Mouse (Mus musculus): ENCODE data around the gene Sugct. TPM values are rescaled to one million over a fixed set of nuclear protein-coding genes. Genes with fewer than 3 reads are reported as not detected.
"Not testable (repeated sequence)": the region's sequence is repeated elsewhere in the genome, so short reads cannot be mapped to it uniquely, and the experiment has no call there.

Gene Sugct
- total RNA-seq, 2 experiments from 2014 or later = 1.1 to 1.7 TPM

GRCm38 (mm10) chr13:16915697-16916096 lies 779.7 kb downstream of the Sugct start:
- DNase-seq (ENCODE audit: low spot score in 2 of 2) = no peak

GRCm38 (mm10) chr13:16912214-16912613 lies 783.1 kb downstream of the Sugct start:
- DNase-seq (ENCODE audit: low spot score in 2 of 2) = no peak

- DNase-seq (ENCODE audit: low spot score in 2 of 2) = no peak
These were observed 788.4 kb downstream of the Sugct start for GRCm38 (mm10) chr13:16906974-16907373.

- DNase-seq (ENCODE audit: low spot score in 2 of 2) = no peak
These were observed 793.9 kb downstream of the Sugct start for GRCm38 (mm10) chr13:16901424-16901823.

- no peak for DNase-seq (ENCODE audit: low spot score in 2 of 2)
These were observed 797.1 kb downstream of the Sugct start for GRCm38 (mm10) chr13:16898084-16898792.

- no peak for DNase-seq (ENCODE audit: low spot score in 2 of 2)
These were observed 817.3 kb downstream of the Sugct start for GRCm38 (mm10) chr13:16878056-16878455.

- no peak for DNase-seq (ENCODE audit: low spot score in 2 of 2)
These were observed 835.4 kb downstream of the Sugct start for GRCm38 (mm10) chr13:16859986-16860385.

GRCm38 (mm10) chr13:16847236-16847635 lies 848.1 kb downstream of the Sugct start:
- no peak for DNase-seq (ENCODE audit: low spot score in 2 of 2)

GRCm38 (mm10) chr13:16840994-16841393 lies 854.4 kb downstream of the Sugct start:
- no peak for DNase-seq (ENCODE audit: low spot score in 2 of 2)

GRCm38 (mm10) chr13:16838409-16838808 lies 856.9 kb downstream of the Sugct start:
- DNase-seq (ENCODE audit: low spot score in 2 of 2) = no peak

GRCm38 (mm10) chr13:16835111-16835510 lies 860.2 kb downstream of the Sugct start:
- no peak for DNase-seq (ENCODE audit: low spot score in 2 of 2)

GRCm38 (mm10) chr13:16833069-16833468 lies 862.3 kb downstream of the Sugct start:
- DNase-seq (ENCODE audit: low spot score in 2 of 2) = no peak

- no peak for DNase-seq (ENCODE audit: low spot score in 2 of 2)
These were observed 863.5 kb downstream of the Sugct start for GRCm38 (mm10) chr13:16831840-16832239.

- not testable (repeated sequence) for DNase-seq (ENCODE audit: low spot score in 2 of 2)
These were observed 865.1 kb downstream of the Sugct start for GRCm38 (mm10) chr13:16830291-16830690.

- no peak for DNase-seq (ENCODE audit: low spot score in 2 of 2)
These were observed 865.8 kb downstream of the Sugct start for GRCm38 (mm10) chr13:16829589-16829988.

- no peak for DNase-seq (ENCODE audit: low spot score in 2 of 2)
These were observed 869.7 kb downstream of the Sugct start for GRCm38 (mm10) chr13:16825619-16826018.

- DNase-seq (ENCODE audit: low spot score in 2 of 2) = no peak
These were observed 873.6 kb downstream of the Sugct start for GRCm38 (mm10) chr13:16821785-16822184.

GRCm38 (mm10) chr13:16817471-16817870 lies 877.9 kb downstream of the Sugct start:
- DNase-seq (ENCODE audit: low spot score in 2 of 2) = no peak

- no peak for DNase-seq (ENCODE audit: low spot score in 2 of 2)
These were observed 878.6 kb downstream of the Sugct start for GRCm38 (mm10) chr13:16816747-16817146.

- no peak for DNase-seq (ENCODE audit: low spot score in 2 of 2)
These were observed 883.1 kb downstream of the Sugct start for GRCm38 (mm10) chr13:16812268-16812667.

Measured in gastrocnemius, postnatal 4 days (tissue).